26 mouse cellular contexts compared by ENCODE assay signal in the genomic region with DNA sequence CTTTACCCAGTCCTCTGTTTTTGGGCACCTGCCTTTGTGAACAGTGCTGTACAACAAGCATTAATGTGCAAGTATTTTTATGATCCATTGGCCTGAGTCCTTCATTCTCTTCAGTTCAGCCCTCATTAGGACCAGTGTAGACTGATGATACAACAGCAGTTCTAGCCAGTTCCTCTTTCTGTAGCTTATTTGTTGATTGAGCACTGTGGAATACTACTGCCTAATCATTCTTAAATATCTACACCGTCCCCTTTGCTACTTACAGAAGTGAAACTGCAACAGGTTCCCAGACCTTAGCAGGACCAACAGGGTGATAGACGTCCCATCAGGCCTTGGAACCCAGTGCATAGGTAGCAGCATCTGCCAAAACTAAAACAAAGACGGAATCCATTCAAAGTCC.
"Had no signal": no experiment of that assay in that cellular context is flagged by ENCODE, and none has a peak within 500 bp of the region (broad histone marks: within the 10 kb centered on the region; RNA-seq: fewer than 3 reads in every experiment).

No protein-coding gene starts in this region.

- H3K36me3 ChIP-seq: heart, embryonic 13.5 days; heart, embryonic 15.5 days; hindbrain, embryonic 13.5 days; hindbrain, embryonic 15.5 days; kidney, embryonic 15.5 days; limb, embryonic 13.5 days; limb, embryonic 15.5 days; liver, embryonic 12.5 days had no signal

- H3K27ac ChIP-seq: heart, adult 2 months; heart, embryonic 13.5 days; heart, embryonic 15.5 days; hindbrain, embryonic 13.5 days; hindbrain, embryonic 15.5 days; hindbrain, postnatal 0 days; kidney, embryonic 15.5 days; kidney, postnatal 0 days; limb, embryonic 13.5 days; limb, embryonic 15.5 days; liver, embryonic 12.5 days; liver, embryonic 14.5 days had no signal

- DNase-seq: gastrocnemius, postnatal 25 days; heart, adult 11 months; heart, adult 2 months; heart, postnatal 14 days; heart, postnatal 36 days; kidney, adult 11 months; kidney, adult 2 months; kidney, adult 9 months; kidney, postnatal 14 days; kidney, postnatal 36 days; layer of hippocampus, adult 9-11 months; layer of hippocampus, postnatal 36 days; left cerebral cortex, postnatal 4 days had no signal

- H3K27me3 ChIP-seq: heart, embryonic 13.5 days; heart, embryonic 15.5 days; hindbrain, embryonic 13.5 days; hindbrain, embryonic 15.5 days; kidney, embryonic 15.5 days; limb, embryonic 13.5 days; limb, embryonic 15.5 days had no signal

- H3K4me1 ChIP-seq: heart, embryonic 13.5 days; heart, embryonic 15.5 days; hindbrain, embryonic 13.5 days; hindbrain, embryonic 15.5 days; kidney, embryonic 15.5 days; limb, embryonic 13.5 days; limb, embryonic 15.5 days; liver, embryonic 12.5 days had no signal

- H3K9ac ChIP-seq: heart, embryonic 13.5 days; heart, embryonic 15.5 days; hindbrain, embryonic 13.5 days; hindbrain, embryonic 15.5 days; kidney, embryonic 15.5 days; limb, embryonic 13.5 days; limb, embryonic 15.5 days; liver, embryonic 12.5 days; liver, embryonic 14.5 days had no signal

- H3K4me3 ChIP-seq: heart, adult 2 months; heart, embryonic 13.5 days; heart, embryonic 15.5 days; hindbrain, embryonic 13.5 days; hindbrain, embryonic 15.5 days; kidney, embryonic 15.5 days; limb, embryonic 13.5 days; limb, embryonic 15.5 days; liver, embryonic 12.5 days had no signal

- H3K9me3 ChIP-seq: heart, embryonic 13.5 days; heart, embryonic 15.5 days; hindbrain, embryonic 13.5 days; hindbrain, embryonic 15.5 days; kidney, embryonic 15.5 days; limb, embryonic 13.5 days; limb, embryonic 15.5 days; liver, embryonic 12.5 days had no signal

- ATAC-seq: hindbrain, postnatal 0 days; intestine, embryonic 16.5 days; liver, embryonic 12.5 days had no signal

- H3K4me2 ChIP-seq: heart, embryonic 11.5 days; heart, embryonic 13.5 days; heart, embryonic 15.5 days; hindbrain, embryonic 13.5 days; hindbrain, embryonic 15.5 days; kidney, embryonic 15.5 days; limb, embryonic 13.5 days; limb, embryonic 15.5 days; liver, embryonic 12.5 days had no signal
